Mouse (Mus musculus): ENCODE results near the gene Fgf13.

Fgf13 gene

GRCm38 (mm10) chrX:59567695-59568431 lies at the start of gene Fgf13:
TSS of gene Fgf13 (minus strand) at chrX:59568071.
- peak; percentile 42 to 63 for DNase-seq

- DNase-seq, result peak; percentile 6 to 25
These were observed 38.7 kb upstream of the Fgf13 start for GRCm38 (mm10) chrX:59606535-59606934.

GRCm38 (mm10) chrX:59589050-59589449 lies 21.2 kb upstream of the Fgf13 start:
- DNase-seq, result no peak

- DNase-seq, result no peak
These were observed 17.8 kb upstream of the Fgf13 start for GRCm38 (mm10) chrX:59585508-59586186.

GRCm38 (mm10) chrX:59584034-59584433 lies 16.2 kb upstream of the Fgf13 start:
- DNase-seq, result no peak

- peak; percentile 44 to 59 for DNase-seq
These were observed 811 bp downstream of the Fgf13 start for GRCm38 (mm10) chrX:59566826-59567694.

- DNase-seq, result peak; percentile 36 to 47
These were observed 1.7 kb downstream of the Fgf13 start for GRCm38 (mm10) chrX:59566017-59566679.

- peak; percentile 47 to 56 for DNase-seq
These were observed 19.9 kb downstream of the Fgf13 start for GRCm38 (mm10) chrX:59547931-59548330.

- peak; percentile 47 to 49 for DNase-seq
These were observed 59.6 kb downstream of the Fgf13 start for GRCm38 (mm10) chrX:59508273-59508672.

GRCm38 (mm10) chrX:59493388-59493787 lies 74.5 kb downstream of the Fgf13 start:
- no peak for DNase-seq

GRCm38 (mm10) chrX:59485426-59485825 lies 82.4 kb downstream of the Fgf13 start:
- peak; percentile 57 for DNase-seq

GRCm38 (mm10) chrX:59402596-59403285 lies 165.1 kb downstream of the Fgf13 start:
- peak; percentile 40 to 67 for DNase-seq

GRCm38 (mm10) chrX:59290916-59291411 lies 276.9 kb downstream of the Fgf13 start:
- peak; percentile 64 to 69 for DNase-seq

GRCm38 (mm10) chrX:59251576-59251975 lies 316.3 kb downstream of the Fgf13 start:
- DNase-seq, result no peak

GRCm38 (mm10) chrX:59243752-59244151 lies 324.1 kb downstream of the Fgf13 start:
- DNase-seq, result no peak

- DNase-seq, result no peak
These were observed 324.7 kb downstream of the Fgf13 start for GRCm38 (mm10) chrX:59243176-59243575.

GRCm38 (mm10) chrX:59241460-59241747 lies 326.5 kb downstream of the Fgf13 start:
- DNase-seq, result no peak

GRCm38 (mm10) chrX:59240683-59241459 lies 327.0 kb downstream of the Fgf13 start:
- no peak for DNase-seq

- no peak for DNase-seq
These were observed 347.2 kb downstream of the Fgf13 start for GRCm38 (mm10) chrX:59220675-59221074.

- no peak for DNase-seq
These were observed 366.7 kb downstream of the Fgf13 start for GRCm38 (mm10) chrX:59201146-59201545.

- DNase-seq, result peak in 1 of 2 experiments; percentile 29
These were observed 373.7 kb downstream of the Fgf13 start for GRCm38 (mm10) chrX:59194149-59194548.
